Mouse (Mus musculus): ENCODE results near the gene Egfl7.
A peak's percentile ranks its signal among the peaks of the same experiment; 100 is the strongest.

Gene Egfl7

DNA sequence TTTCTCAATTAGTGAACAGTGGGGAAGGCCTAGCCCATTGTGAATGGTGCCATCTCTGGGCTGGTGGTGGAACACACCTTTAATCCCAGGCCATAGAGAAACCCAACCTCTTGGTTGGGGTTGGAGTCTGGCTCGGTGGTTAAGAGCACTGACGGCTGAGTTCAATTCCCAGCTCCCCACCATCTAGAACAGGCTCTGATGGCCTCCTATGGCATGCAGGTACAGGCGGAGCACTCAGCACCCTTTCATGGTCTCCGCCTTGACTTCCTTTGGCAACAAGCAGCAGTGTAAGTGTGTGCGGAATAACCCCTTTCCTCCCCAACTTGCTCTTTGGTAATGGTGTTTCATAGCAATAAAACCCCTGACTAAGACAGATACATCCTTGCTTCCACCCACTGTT, 58.8 kb downstream of the Egfl7 start:
- DNase-seq (ENCODE audit: low read depth, low spot score) = no peak

DNA sequence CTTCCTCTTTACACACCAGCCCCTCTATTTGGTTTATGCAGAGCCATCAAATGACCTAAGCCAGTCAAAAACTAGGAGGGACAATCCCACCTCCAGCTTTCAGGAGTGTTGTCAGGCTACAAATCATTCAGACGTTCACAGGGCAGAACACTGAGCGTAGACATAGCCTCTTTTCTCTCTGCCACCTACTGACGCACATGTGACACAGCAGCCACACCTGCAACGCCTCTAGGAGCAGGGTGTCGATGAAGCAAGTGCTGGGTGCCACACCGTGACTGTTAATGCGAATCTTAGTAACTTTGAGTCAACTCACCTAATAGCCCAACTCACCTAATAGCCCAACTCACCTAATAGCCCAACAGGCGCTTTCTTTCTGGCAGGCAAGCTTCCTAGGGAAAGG, 59.3 kb downstream of the Egfl7 start:
- DNase-seq (ENCODE audit: low read depth, low spot score) = no peak

DNA sequence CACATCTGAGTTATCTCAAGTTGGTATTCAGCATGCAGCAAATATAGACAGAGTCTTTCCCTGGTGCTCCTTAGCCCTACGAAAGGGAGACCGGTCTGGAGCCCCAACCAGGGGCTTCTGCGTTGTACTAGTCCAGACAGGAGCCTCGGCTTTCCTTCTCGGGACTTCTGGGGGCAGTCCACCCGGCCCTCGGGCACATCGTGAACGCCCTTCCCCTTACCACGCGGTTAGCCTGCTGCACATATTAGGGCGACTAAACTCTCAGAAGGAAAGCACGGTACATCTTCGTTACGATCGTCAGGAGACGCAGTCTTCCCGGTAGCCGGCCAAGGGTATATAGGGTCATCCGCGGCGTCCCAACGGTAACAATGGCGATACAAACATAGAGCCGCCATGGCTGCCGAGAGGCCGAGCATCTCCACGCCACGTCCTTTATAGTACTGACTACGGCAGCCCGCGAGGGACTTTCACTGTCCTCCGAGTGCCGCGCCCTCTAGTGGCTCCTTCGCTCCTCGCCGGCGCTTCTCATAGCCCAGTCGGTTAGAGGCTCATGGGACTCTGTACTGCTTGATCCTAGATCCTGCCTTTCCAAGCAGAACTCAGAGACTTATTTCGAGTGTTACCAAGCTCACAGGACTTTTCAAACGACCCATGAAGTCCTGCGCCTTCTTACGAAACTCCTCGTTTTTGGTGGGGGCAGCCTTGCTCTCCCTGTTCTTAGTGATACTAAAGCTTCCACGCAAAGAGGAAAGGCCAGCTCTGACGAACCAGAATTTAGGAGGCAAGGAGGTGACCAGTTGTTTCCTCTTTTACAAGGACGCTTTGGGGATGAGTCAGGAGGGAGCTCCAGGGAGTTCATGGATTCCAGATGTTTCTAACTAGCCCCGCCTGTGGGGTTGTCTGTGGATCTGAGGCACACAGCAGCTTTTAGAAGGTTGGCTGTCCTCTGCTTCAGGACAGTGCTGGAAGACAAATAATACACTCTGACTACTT, 60.3 kb downstream of the Egfl7 start:
- DNase-seq (ENCODE audit: low read depth, low spot score) = peak; percentile 94

DNA sequence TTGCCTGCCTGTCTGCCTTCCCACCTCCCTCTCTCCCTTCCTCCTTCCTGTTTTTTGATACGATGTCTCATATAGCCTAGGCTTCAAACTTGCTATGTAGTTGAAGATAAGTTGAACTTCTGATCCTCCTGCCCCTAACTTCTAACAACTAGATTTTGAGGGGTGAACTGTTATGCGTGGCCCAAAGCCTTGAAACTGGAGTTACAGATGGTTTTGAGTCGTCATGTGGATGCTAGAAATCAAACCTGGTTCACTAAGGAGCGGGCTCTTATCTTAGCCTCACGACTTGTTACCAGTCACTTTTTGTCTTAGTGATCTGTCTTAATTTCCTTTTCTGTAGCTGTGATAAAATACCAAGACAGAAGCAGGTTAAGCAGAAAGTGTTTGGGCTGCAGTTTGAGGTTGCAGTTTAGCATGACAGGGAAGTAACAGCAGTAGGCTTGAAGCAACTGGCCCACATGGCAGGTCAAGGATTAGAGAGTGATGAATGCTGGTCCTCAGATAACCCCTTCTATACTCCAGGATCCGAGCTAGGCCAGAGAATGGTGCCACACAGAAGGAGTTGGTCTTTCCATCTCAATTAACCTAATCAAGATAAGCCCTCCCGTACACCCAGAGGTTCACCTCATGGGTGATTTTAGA, 61.3 kb downstream of the Egfl7 start:
- DNase-seq (ENCODE audit: low read depth, low spot score) = no peak

Measured in embryo, embryonic 11.5 days (tissue).